Mouse (Mus musculus): ENCODE data around the gene Gli2. TPM values are rescaled to one million over a fixed set of nuclear protein-coding genes. Genes with fewer than 3 reads are reported as not detected.

Gene Gli2
- polyA plus RNA-seq, 1 experiment = 1.6 TPM

GRCm38 (mm10) chr1:118903742-118904141 lies 149.7 kb downstream of the Gli2 start:
- H3K4me3 ChIP-seq (ENCODE audit: insufficient read depth, low read length) = no peak overlapping the region

GRCm38 (mm10) chr1:118901868-118902586 lies 151.4 kb downstream of the Gli2 start:
- no peak for TF ChIP-seq CTCF (IDR thresholded peaks at IDR 0.05; ENCODE audit: extremely low read depth, insufficient read depth, low read length)
- no peak for TF ChIP-seq POLR2A (IDR thresholded peaks at IDR 0.05; ENCODE audit: extremely low read depth, insufficient read depth, low read length)
- Histone ChIP-seq H3K27ac (ENCODE audit: insufficient read depth, low read length) (no peak overlapping the region), H3K4me1 (ENCODE audit: control insufficient read depth, insufficient read depth, low read length) (no peaks in the 10 kb centered on the region), H3K4me3 (ENCODE audit: insufficient read depth, low read length) (no peak overlapping the region)

More at GRCm38 (mm10) chr1:118903742-118904141, 149.7 kb downstream of the Gli2 start:
- no peak for TF ChIP-seq POLR2A (IDR thresholded peaks at IDR 0.05; ENCODE audit: extremely low read depth, insufficient read depth, low read length)
- TF ChIP-seq CTCF (IDR thresholded peaks at IDR 0.05; ENCODE audit: extremely low read depth, insufficient read depth, low read length) = no peak
- Histone ChIP-seq H3K4me1 (ENCODE audit: control insufficient read depth, insufficient read depth, low read length) (no peaks in the 10 kb centered on the region), H3K27ac (ENCODE audit: insufficient read depth, low read length) (no peak overlapping the region)

GRCm38 (mm10) chr1:118898351-118898750 lies 155.1 kb downstream of the Gli2 start:
- no peaks in the 10 kb centered on the region for H3K4me1 ChIP-seq (ENCODE audit: control insufficient read depth, insufficient read depth, low read length)
- TF ChIP-seq POLR2A (IDR thresholded peaks at IDR 0.05; ENCODE audit: extremely low read depth, insufficient read depth, low read length) (no peak), CTCF (IDR thresholded peaks at IDR 0.05; ENCODE audit: extremely low read depth, insufficient read depth, low read length) (no peak)
- H3K27ac ChIP-seq (ENCODE audit: insufficient read depth, low read length) = no peak overlapping the region

GRCm38 (mm10) chr1:118895026-118895762 lies 158.2 kb downstream of the Gli2 start:
- Histone ChIP-seq H3K4me3 (ENCODE audit: insufficient read depth, low read length) (no peak overlapping the region), H3K27ac (ENCODE audit: insufficient read depth, low read length) (no peak overlapping the region), H3K4me1 (ENCODE audit: control insufficient read depth, insufficient read depth, low read length) (no peaks in the 10 kb centered on the region)
- TF ChIP-seq CTCF (IDR thresholded peaks at IDR 0.05; ENCODE audit: extremely low read depth, insufficient read depth, low read length) (no peak), POLR2A (IDR thresholded peaks at IDR 0.05; ENCODE audit: extremely low read depth, insufficient read depth, low read length) (no peak)

More at GRCm38 (mm10) chr1:118898351-118898750, 155.1 kb downstream of the Gli2 start:
- H3K4me3 ChIP-seq (ENCODE audit: insufficient read depth, low read length) = no peak overlapping the region

- Histone ChIP-seq H3K4me1 (ENCODE audit: control insufficient read depth, insufficient read depth, low read length) (no peaks in the 10 kb centered on the region), H3K27ac (ENCODE audit: insufficient read depth, low read length) (no peak overlapping the region), H3K4me3 (ENCODE audit: insufficient read depth, low read length) (no peak overlapping the region)
- TF ChIP-seq POLR2A (IDR thresholded peaks at IDR 0.05; ENCODE audit: extremely low read depth, insufficient read depth, low read length) = no peak
- TF ChIP-seq CTCF (IDR thresholded peaks at IDR 0.05; ENCODE audit: extremely low read depth, insufficient read depth, low read length) = no peak
These were observed 162.0 kb downstream of the Gli2 start for GRCm38 (mm10) chr1:118891395-118891794.

GRCm38 (mm10) chr1:118890125-118890875 lies 163.1 kb downstream of the Gli2 start:
- H3K27ac ChIP-seq (ENCODE audit: insufficient read depth, low read length) = no peak overlapping the region
- H3K4me3 ChIP-seq (ENCODE audit: insufficient read depth, low read length) = no peak overlapping the region
- TF ChIP-seq CTCF (IDR thresholded peaks at IDR 0.05; ENCODE audit: extremely low read depth, insufficient read depth, low read length) (no peak), POLR2A (IDR thresholded peaks at IDR 0.05; ENCODE audit: extremely low read depth, insufficient read depth, low read length) (no peak)
- no peaks in the 10 kb centered on the region for H3K4me1 ChIP-seq (ENCODE audit: control insufficient read depth, insufficient read depth, low read length)

GRCm38 (mm10) chr1:118880781-118881247 lies 172.6 kb downstream of the Gli2 start:
- H3K4me1 ChIP-seq (ENCODE audit: control insufficient read depth, insufficient read depth, low read length) = no peaks in the 10 kb centered on the region
- H3K4me3 ChIP-seq (ENCODE audit: insufficient read depth, low read length) = no peak overlapping the region
- no peak for TF ChIP-seq CTCF (IDR thresholded peaks at IDR 0.05; ENCODE audit: extremely low read depth, insufficient read depth, low read length)
- TF ChIP-seq POLR2A (IDR thresholded peaks at IDR 0.05; ENCODE audit: extremely low read depth, insufficient read depth, low read length) = no peak
- H3K27ac ChIP-seq (ENCODE audit: insufficient read depth, low read length) = no peak overlapping the region

GRCm38 (mm10) chr1:118878291-118878690 lies 175.1 kb downstream of the Gli2 start:
- Histone ChIP-seq H3K4me1 (ENCODE audit: control insufficient read depth, insufficient read depth, low read length) (no peaks in the 10 kb centered on the region), H3K27ac (ENCODE audit: insufficient read depth, low read length) (no peak overlapping the region), H3K4me3 (ENCODE audit: insufficient read depth, low read length) (no peak overlapping the region)
- TF ChIP-seq POLR2A (IDR thresholded peaks at IDR 0.05; ENCODE audit: extremely low read depth, insufficient read depth, low read length) (no peak), CTCF (IDR thresholded peaks at IDR 0.05; ENCODE audit: extremely low read depth, insufficient read depth, low read length) (no peak)

- no peaks in the 10 kb centered on the region for H3K4me1 ChIP-seq (ENCODE audit: control insufficient read depth, insufficient read depth, low read length)
- no peak for TF ChIP-seq POLR2A (IDR thresholded peaks at IDR 0.05; ENCODE audit: extremely low read depth, insufficient read depth, low read length)
- no peak for TF ChIP-seq CTCF (IDR thresholded peaks at IDR 0.05; ENCODE audit: extremely low read depth, insufficient read depth, low read length)
These were observed 178.2 kb downstream of the Gli2 start for GRCm38 (mm10) chr1:118875227-118875626.

More at GRCm38 (mm10) chr1:118875227-118875626, 178.2 kb downstream of the Gli2 start:
- Histone ChIP-seq H3K4me3 (ENCODE audit: insufficient read depth, low read length) (no peak overlapping the region), H3K27ac (ENCODE audit: insufficient read depth, low read length) (no peak overlapping the region)

Data from cortical plate, adult 2 months (tissue).